Mouse (Mus musculus) spleen, postnatal 10 days (tissue): Measurements from ENCODE around the gene Olfr1447.

ENCODE experiments used
- DNase-seq, 2 experiments: peaks; one replicate each; pipeline ENCODE4 v3.0.0; 2021 to 2022; ENCODE audit warnings: low spot score in 2 of 2

Gene Olfr1447

GRCm38 (mm10) chr19:12903643-12904042, at the start of gene Olfr1447:
Gene Olfr1447 (minus strand): TSS chr19:12903743.
- DNase-seq: no peak

- no peak for DNase-seq
Observed at GRCm38 (mm10) chr19:12949958-12950357, 46.4 kb upstream of the Olfr1447 start, which contains the start of gene Olfr1450. Gene Olfr1450 (plus strand): TSS chr19:12950258.

- no peak for DNase-seq
Observed at GRCm38 (mm10) chr19:12930540-12930939, 27.0 kb upstream of the Olfr1447 start, which contains the start of gene Olfr1449. Gene Olfr1449 (plus strand): TSS chr19:12930840.

- no peak for DNase-seq
Observed at GRCm38 (mm10) chr19:12924319-12924718, 20.8 kb upstream of the Olfr1447 start, which contains the start of gene Olfr1448. Gene Olfr1448 (minus strand): TSS chr19:12924419.

- DNase-seq: no peak
Observed at GRCm38 (mm10) chr19:12893424-12893823, 10.1 kb downstream of the Olfr1447 start, which contains the start of gene Olfr1446. Gene Olfr1446 (minus strand): TSS chr19:12893524.

GRCm38 (mm10) chr19:12883555-12883954, 20.0 kb downstream of the Olfr1447 start, which contains the start of gene Olfr1445:
Gene Olfr1445 (plus strand): TSS chr19:12883855.
- DNase-seq: no peak

GRCm38 (mm10) chr19:12856983-12857382, 46.6 kb downstream of the Olfr1447 start, which contains the start of gene Olfr1444:
Gene Olfr1444 (plus strand): TSS chr19:12857283.
- DNase-seq: no peak
